18 mouse cellular contexts compared by ENCODE assay signal in the genomic region with DNA sequence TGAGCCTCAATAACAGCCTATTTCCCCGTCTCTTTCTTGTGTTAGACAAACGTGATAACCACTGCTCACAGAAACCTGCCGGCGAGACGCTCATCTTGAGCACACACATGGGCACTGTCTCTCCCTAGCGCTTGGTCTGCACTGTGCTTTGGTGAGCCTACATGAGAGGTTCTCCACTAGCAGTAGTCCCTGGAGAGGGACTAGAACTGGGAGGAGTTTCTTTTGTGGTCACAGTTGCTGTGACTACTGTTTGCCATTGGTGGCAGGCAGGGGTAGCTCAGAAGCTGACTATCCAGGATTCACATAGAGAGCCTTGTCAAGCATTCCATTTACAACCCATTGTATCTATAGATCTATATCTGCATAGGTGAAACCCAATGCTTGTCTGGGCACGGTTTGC. TPM values are rescaled to one million over a fixed set of nuclear protein-coding genes. Genes with fewer than 3 reads are reported as not detected.
"Had no signal": no experiment of that assay in that cellular context is flagged by ENCODE, and none has a peak within 500 bp of the region (broad histone marks: within the 10 kb centered on the region; RNA-seq: fewer than 3 reads in every experiment).

No protein-coding gene starts in this region.

- H3K4me3 ChIP-seq: left cerebral cortex, adult 2 months; limb, embryonic 15.5 days; midbrain, embryonic 10.5 days; myocyte; neural tube, embryonic 15.5 days had no signal

- H3K27ac ChIP-seq: left cerebral cortex, adult 2 months; limb, embryonic 15.5 days; midbrain, embryonic 10.5 days; neural tube, embryonic 15.5 days; stomach, postnatal 0 days had no signal

- H3K4me1 ChIP-seq: limb, embryonic 15.5 days; midbrain, embryonic 10.5 days; neural tube, embryonic 15.5 days had no signal

- H3K4me2 ChIP-seq: limb, embryonic 15.5 days; neural tube, embryonic 15.5 days had no signal

- H3K27me3 ChIP-seq: limb, embryonic 15.5 days; neural tube, embryonic 15.5 days had no signal

- H3K9ac ChIP-seq: limb, embryonic 15.5 days; neural tube, embryonic 15.5 days had no signal

- H3K9me3 ChIP-seq: limb, embryonic 15.5 days; midbrain, embryonic 10.5 days; neural tube, embryonic 15.5 days had no signal

- DNase-seq: kidney, adult 2 months; kidney, postnatal 25 days; lung, adult 18-20 months; midbrain, embryonic 14.5 days; right cerebral cortex, adult 18-20 months; right cerebral cortex, postnatal 25 days; thymus, adult 2 months; thymus, postnatal 25 days had no signal

RNA-seq across cellular contexts. Expression of gene Ldhal6b, which starts 5.8 kb away (rescaled TPM):
- polyA plus RNA-seq: kidney, embryonic 16.5 days; limb, embryonic 11.5 days; limb, embryonic 15.5 days; lung, embryonic 16.5 days; midbrain, embryonic 10.5 days; midbrain, embryonic 14.5 days; neural tube, embryonic 11.5 days; neural tube, embryonic 15.5 days; stomach, postnatal 0 days had no signal
